ENCODE assay signal across 8 mouse cellular contexts in the genomic region with DNA sequence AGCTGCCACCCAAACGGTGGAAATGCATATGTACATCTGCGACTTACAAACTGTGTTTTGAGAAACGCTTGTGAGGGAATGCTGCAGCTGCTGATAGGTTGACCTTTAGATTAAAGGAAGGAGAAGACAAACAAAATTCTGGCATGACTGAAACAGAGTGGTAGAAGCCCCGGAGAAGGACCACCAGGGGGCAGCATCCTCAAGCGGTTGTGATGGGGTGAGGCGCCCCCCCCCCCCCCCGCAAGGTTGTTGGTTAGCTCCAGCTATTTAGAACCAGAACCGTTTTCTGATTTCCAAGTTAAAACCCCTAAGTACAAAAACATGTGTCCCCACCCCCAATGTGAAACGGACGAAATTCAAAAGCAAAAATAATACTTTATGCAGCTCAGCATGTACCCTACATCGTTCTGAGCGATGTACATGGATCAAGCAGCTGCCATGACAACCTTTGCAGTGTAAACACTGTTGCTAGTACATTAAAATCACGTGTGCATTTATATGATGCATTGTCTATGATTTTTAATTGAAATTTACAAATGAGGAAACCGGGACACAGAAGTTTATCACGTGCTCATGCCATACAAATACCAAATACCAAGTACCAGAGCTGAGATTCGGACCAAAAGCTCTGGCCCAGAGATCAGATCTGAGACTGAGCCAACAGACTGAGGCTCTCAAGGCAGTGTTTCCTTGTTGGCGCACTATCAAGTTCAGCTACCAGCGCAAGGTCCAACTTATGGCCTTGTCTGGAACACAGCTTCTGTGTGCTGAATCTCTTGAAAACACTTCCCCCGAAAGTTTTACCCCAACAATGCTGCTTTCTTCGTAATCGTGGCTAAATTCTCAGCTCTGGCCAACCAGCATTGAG.
A peak's percentile ranks its signal among the peaks of the same experiment; 100 is the strongest.
DNase-seq lines count a peak whose midpoint lies in the region; ATAC-seq and TF ChIP-seq lines count a peak whose summit lies in the region.

No protein-coding gene starts in this region.

- no peak for DNase-seq in forebrain, postnatal 0 days
- DNase-seq in frontal cortex, postnatal 36 days (ENCODE audit: low spot score in 2 of 2), result peak; percentile 47 to 49
- DNase-seq in layer of hippocampus, postnatal 14 days (ENCODE audit: low spot score in 2 of 2), result peak; percentile 29 to 41
- DNase-seq in stomach, postnatal 0 days (ENCODE audit: low spot score), result peak; percentile 63

- H3K4me3 ChIP-seq in forebrain, postnatal 0 days (ENCODE audit: low read depth, low read length), result no peak overlapping the region
- H3K4me3 ChIP-seq in forebrain, embryonic 15.5 days, result no peak overlapping the region
- no peak overlapping the region for H3K4me3 ChIP-seq in E14TG2a.4 (replicated peaks; ENCODE audit: low read length)
- no peak overlapping the region for H3K4me3 ChIP-seq in brown adipose tissue, adult 24 weeks (ENCODE audit: insufficient read depth, low read depth, low read length)
- no peak overlapping the region for H3K4me3 ChIP-seq in stomach, postnatal 0 days (ENCODE audit: low read depth, low read length)

- H3K27me3 ChIP-seq in forebrain, postnatal 0 days (ENCODE audit: insufficient read depth, low read length), result peaks cover 9% of the 10 kb centered on the region
- H3K27me3 ChIP-seq in forebrain, embryonic 15.5 days, result peaks cover 2% of the 10 kb centered on the region; the same call in 1 of the 2 replicates
- no peaks in the 10 kb centered on the region; the same call in 1 of the 2 replicates for H3K27me3 ChIP-seq in E14TG2a.4 (ENCODE audit: insufficient read depth, low read length)
- no peaks in the 10 kb centered on the region for H3K27me3 ChIP-seq in stomach, postnatal 0 days (ENCODE audit: control insufficient read depth, insufficient read depth, low read length)

- no peak overlapping the region for H3K9ac ChIP-seq in forebrain, postnatal 0 days
- H3K9ac ChIP-seq in forebrain, embryonic 15.5 days (replicated peaks), result no peak overlapping the region
- H3K9ac ChIP-seq in stomach, postnatal 0 days (ENCODE audit: low read length), result no peak overlapping the region

- H3K9me3 ChIP-seq in forebrain, postnatal 0 days (ENCODE audit: low read length), result no peaks in the 10 kb centered on the region
- no peaks in the 10 kb centered on the region for H3K9me3 ChIP-seq in forebrain, embryonic 15.5 days
- H3K9me3 ChIP-seq in E14TG2a.4 (ENCODE audit: low read length), result peaks cover 7% of the 10 kb centered on the region; the same call in 1 of the 2 replicates
- no peaks in the 10 kb centered on the region for H3K9me3 ChIP-seq in stomach, postnatal 0 days (ENCODE audit: control insufficient read depth, low read length)

- H3K27ac ChIP-seq in forebrain, postnatal 0 days (ENCODE audit: low read depth, low read length), result no peak overlapping the region
- no peak overlapping the region for H3K27ac ChIP-seq in forebrain, embryonic 15.5 days (replicated peaks)
- H3K27ac ChIP-seq in brown adipose tissue, adult 24 weeks (replicated peaks; ENCODE audit: low read depth, low read length), result peak overlapping the region; percentile 43
- no peak overlapping the region for H3K27ac ChIP-seq in stomach, postnatal 0 days (replicated peaks)

- TF ChIP-seq EP300 in stomach, postnatal 0 days (optimal IDR thresholded peaks at IDR 0.05), result no peak

- H3K4me2 ChIP-seq in forebrain, postnatal 0 days (ENCODE audit: low read depth), result no peak overlapping the region
- no peak overlapping the region for H3K4me2 ChIP-seq in forebrain, embryonic 15.5 days (replicated peaks)
- no peak overlapping the region for H3K4me2 ChIP-seq in stomach, postnatal 0 days (replicated peaks; ENCODE audit: low read depth)

- TF ChIP-seq CTCF in forebrain, postnatal 0 days (IDR thresholded peaks at IDR 0.05; ENCODE audit: low read depth), result peak; percentile 62
- peak; percentile 17 for TF ChIP-seq CTCF in E14TG2a.4 (conservative IDR thresholded peaks at IDR 0.05; ENCODE audit: low read length)
- peak; percentile 74 for TF ChIP-seq CTCF in stomach, postnatal 0 days (IDR thresholded peaks at IDR 0.05; ENCODE audit: low read depth)

- no peaks in the 10 kb centered on the region for H3K36me3 ChIP-seq in forebrain, postnatal 0 days (ENCODE audit: insufficient read depth)
- no peaks in the 10 kb centered on the region for H3K36me3 ChIP-seq in forebrain, embryonic 15.5 days
- no peaks in the 10 kb centered on the region for H3K36me3 ChIP-seq in E14TG2a.4 (ENCODE audit: insufficient read depth, low read length)
- H3K36me3 ChIP-seq in stomach, postnatal 0 days (ENCODE audit: control insufficient read depth, insufficient read depth, low read length), result no peaks in the 10 kb centered on the region

- 66% methylated on average over 21 of the region's 21 CpGs for WGBS in forebrain, postnatal 0 days
- 63% methylated on average over 21 of the region's 21 CpGs for WGBS in forebrain, embryonic 15.5 days
- WGBS in stomach, postnatal 0 days, result 47% methylated on average over 21 of the region's 21 CpGs

- ATAC-seq in forebrain, postnatal 0 days, result no peak
- no peak for ATAC-seq in forebrain, embryonic 15.5 days (replicated peaks)
- ATAC-seq in megakaryocyte-erythroid progenitor cell, adult 5-6 weeks (replicated peaks; ENCODE audit: low FRiP score, low TSS enrichment, poor library complexity, severe bottlenecking), result peak; percentile 60
- no peak for ATAC-seq in stomach, postnatal 0 days (ENCODE audit: low FRiP score, low TSS enrichment)

- H3K4me1 ChIP-seq in forebrain, postnatal 0 days (ENCODE audit: insufficient read depth), result no peaks in the 10 kb centered on the region
- no peaks in the 10 kb centered on the region for H3K4me1 ChIP-seq in forebrain, embryonic 15.5 days
- peaks cover 7% of the 10 kb centered on the region for H3K4me1 ChIP-seq in E14TG2a.4 (replicated peaks; ENCODE audit: low read depth, low read length)
- H3K4me1 ChIP-seq in brown adipose tissue, adult 24 weeks (ENCODE audit: control insufficient read depth, insufficient read depth, insufficient read length, low read length), result peaks cover 4% of the 10 kb centered on the region; the same call in 1 of the 2 replicates
- no peaks in the 10 kb centered on the region for H3K4me1 ChIP-seq in stomach, postnatal 0 days (replicated peaks; ENCODE audit: control insufficient read depth, insufficient read depth)

Comparison
In these comparisons a context has a peak if more than half of its experiments do, and no peak if none do; other contexts are left out.
1. CTCF ChIP-seq: peak in every context shown above with its lines; median percentile 74 in stomach, postnatal 0 days; 62 in forebrain, postnatal 0 days; 17 in E14TG2a.4.